Mouse (Mus musculus) testis, postnatal 10 days (tissue): ENCODE results near the gene Gm10234.

Experiments used
- DNase-seq: peaks from one replicate; pipeline ENCODE4 v3.0.0; 2021; ENCODE audit warnings: low spot score

The Gm10234 gene

GRCm38 (mm10) chr6:95321812-95322211 is at the start of gene Gm10234:
Gm10234 (plus strand) TSS chr6:95322112.
- no peak for DNase-seq

- DNase-seq: no peak
Observed at GRCm38 (mm10) chr6:95277633-95278032, 44.3 kb upstream of the Gm10234 start.

GRCm38 (mm10) chr6:95296025-95296424 is 25.9 kb upstream of the Gm10234 start:
- DNase-seq: no peak

- no peak for DNase-seq
Observed at GRCm38 (mm10) chr6:95298387-95298786, 23.5 kb upstream of the Gm10234 start.

- DNase-seq: no peak
Observed at GRCm38 (mm10) chr6:95300658-95301057, 21.3 kb upstream of the Gm10234 start.

GRCm38 (mm10) chr6:95331191-95331590 is 9.3 kb downstream of the Gm10234 start:
- no peak for DNase-seq

GRCm38 (mm10) chr6:95334781-95335180 is 12.9 kb downstream of the Gm10234 start:
- no peak for DNase-seq

GRCm38 (mm10) chr6:95349378-95349777 is 27.5 kb downstream of the Gm10234 start:
- no peak for DNase-seq

GRCm38 (mm10) chr6:95353043-95353442 is 31.1 kb downstream of the Gm10234 start:
- no peak for DNase-seq

GRCm38 (mm10) chr6:95353886-95354285 is 32.0 kb downstream of the Gm10234 start:
- DNase-seq: no peak

- DNase-seq: no peak
Observed at GRCm38 (mm10) chr6:95360084-95360483, 38.2 kb downstream of the Gm10234 start.

GRCm38 (mm10) chr6:95362707-95363106 is 40.8 kb downstream of the Gm10234 start:
- no peak for DNase-seq

- no peak for DNase-seq
Observed at GRCm38 (mm10) chr6:95371811-95372210, 49.9 kb downstream of the Gm10234 start.
